Mouse (Mus musculus) CD4-positive helper T cell, adult 2 months (primary cell): Measurements from ENCODE around the gene Gm28269.

Experiments
- DNase-seq: peaks from one replicate; pipeline ENCODE4 v3.0.0-alpha.2; 2012; ENCODE audit warnings: low read depth, missing footprints, low spot score

Gm28269 gene

GRCm38 (mm10) chrX:21744997-21745396 is at the start of gene Gm28269:
Gene Gm28269 (minus strand): TSS chrX:21745097.
- no peak for DNase-seq

- no peak for DNase-seq
Measured at GRCm38 (mm10) chrX:21716885-21717284, 28.0 kb downstream of the Gm28269 start.

GRCm38 (mm10) chrX:21715293-21715692 is 29.6 kb downstream of the Gm28269 start:
- DNase-seq = no peak

GRCm38 (mm10) chrX:21714829-21715228 is 30.1 kb downstream of the Gm28269 start, which contains the start of gene Slc6a14:
Gene Slc6a14 (plus strand): TSS chrX:21714896.
- DNase-seq = no peak

- no peak for DNase-seq
Measured at GRCm38 (mm10) chrX:21704470-21704869, 40.4 kb downstream of the Gm28269 start.

- DNase-seq = no peak
Measured at GRCm38 (mm10) chrX:21701646-21702045, 43.3 kb downstream of the Gm28269 start.

GRCm38 (mm10) chrX:21695687-21696086 is 49.2 kb downstream of the Gm28269 start:
- no peak for DNase-seq

- DNase-seq = no peak
Measured at GRCm38 (mm10) chrX:21695220-21695619, 49.7 kb downstream of the Gm28269 start.
